Mouse (Mus musculus): Measurements from ENCODE around the gene Ift172. TPM values are rescaled to one million over a fixed set of nuclear protein-coding genes. Genes with fewer than 3 reads are reported as not detected.

The Ift172 gene
- total RNA-seq, 4 experiments from 2014 or later = 75.0 to 98.2 (median 83.8) TPM

DNA sequence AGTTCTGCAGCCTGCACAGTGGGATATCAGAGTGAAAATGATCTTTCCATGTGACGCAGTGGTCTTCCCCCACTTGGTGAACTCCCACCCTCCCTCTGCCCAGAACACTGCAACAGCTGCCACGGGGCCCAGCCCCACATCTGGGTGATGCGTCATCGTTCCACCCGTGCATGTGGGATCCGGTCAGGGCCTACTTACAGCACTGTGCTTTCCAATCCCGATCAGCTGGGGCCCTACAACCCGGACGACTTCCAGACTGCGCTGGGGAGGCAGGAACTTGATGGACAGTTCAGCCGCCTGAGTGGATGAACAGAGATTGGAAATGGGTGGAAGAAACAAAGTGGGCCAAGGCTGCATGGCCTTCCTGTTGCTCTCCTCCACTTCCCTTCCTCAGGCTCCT lies 33.3 kb downstream of the Ift172 start:
- DNase-seq (ENCODE audit: low spot score in 2 of 2) = no peak

DNA sequence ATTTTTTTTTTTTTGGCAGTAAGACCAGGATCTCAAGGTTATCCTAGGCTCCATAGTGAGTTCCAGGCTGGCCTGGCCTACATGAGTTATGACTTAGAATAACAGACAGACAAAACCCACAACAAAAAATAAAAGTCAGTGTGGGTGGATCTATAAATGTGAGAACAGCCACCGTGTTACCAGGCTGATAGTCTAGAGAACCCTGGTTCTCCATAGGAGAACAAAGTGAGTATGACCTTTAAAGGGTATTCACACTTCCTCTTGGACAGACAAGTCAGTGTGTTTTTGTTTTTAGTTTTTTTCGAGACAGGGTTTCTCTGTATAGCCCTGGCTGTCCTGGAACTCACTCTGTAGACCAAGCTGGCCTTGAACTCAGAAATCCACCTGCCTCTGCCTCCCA lies 34.9 kb downstream of the Ift172 start:
- no peak for DNase-seq (ENCODE audit: low spot score in 2 of 2)

DNA sequence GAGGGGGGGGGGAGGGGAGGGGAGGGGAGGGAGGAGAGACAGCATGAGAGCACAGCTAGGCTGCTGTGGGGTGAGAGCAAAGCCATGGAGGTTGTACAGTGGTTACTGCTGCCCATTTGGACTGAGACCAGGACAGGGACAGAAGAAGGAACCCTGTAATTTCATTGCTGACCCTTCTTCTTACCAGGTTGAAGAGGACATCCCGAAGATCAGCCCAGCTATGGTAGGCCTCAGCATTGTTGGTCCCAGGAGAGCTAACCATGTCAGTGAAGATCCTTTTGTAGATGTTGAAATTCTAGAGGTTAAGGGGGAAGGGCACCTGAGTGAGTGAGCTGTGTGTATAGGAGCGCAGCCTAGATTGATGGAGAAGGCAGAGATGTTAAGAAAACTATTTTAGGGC lies 35.5 kb downstream of the Ift172 start:
- DNase-seq (ENCODE audit: low spot score in 2 of 2) = no peak

DNA sequence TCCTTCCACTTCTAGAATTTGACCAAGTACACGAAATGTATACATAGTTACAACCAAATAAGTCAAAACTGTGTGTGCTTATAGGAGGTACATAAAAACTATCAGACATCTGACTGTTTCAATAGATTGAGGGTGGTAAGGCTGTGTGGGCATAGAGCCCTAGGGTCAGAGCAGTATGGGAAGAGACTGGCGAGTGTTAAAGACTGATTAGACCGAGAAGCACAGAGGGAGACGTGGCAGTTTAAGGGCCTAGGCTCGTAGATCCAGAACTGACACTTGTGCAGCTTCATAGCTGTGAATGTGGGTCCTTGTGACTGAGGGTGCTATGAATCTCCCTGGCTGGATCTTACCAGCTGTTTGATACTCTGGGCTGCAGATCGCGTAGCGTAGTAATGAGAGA lies 36.0 kb downstream of the Ift172 start:
- DNase-seq (ENCODE audit: low spot score in 2 of 2) = no peak

DNA sequence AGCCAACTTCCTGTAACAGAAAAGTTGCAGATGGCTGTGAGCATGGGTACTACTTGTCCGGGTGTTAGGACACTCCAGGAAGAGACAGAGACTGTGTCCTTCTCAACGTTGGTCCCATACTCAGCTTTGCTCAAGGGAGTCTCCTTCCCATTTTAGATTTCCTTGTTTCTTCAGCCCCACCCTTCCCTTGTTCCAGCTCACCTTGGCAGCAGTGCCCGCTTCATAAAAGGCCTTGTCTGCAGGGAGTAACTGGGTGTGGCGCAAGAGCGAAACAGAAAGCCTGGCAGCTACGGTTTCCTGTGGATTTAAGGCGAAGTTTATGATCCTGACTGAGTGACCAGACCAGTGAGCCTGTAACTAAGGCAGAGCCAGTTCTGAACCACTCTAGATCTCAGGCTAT lies 36.5 kb downstream of the Ift172 start:
- no peak for DNase-seq (ENCODE audit: low spot score in 2 of 2)

DNA sequence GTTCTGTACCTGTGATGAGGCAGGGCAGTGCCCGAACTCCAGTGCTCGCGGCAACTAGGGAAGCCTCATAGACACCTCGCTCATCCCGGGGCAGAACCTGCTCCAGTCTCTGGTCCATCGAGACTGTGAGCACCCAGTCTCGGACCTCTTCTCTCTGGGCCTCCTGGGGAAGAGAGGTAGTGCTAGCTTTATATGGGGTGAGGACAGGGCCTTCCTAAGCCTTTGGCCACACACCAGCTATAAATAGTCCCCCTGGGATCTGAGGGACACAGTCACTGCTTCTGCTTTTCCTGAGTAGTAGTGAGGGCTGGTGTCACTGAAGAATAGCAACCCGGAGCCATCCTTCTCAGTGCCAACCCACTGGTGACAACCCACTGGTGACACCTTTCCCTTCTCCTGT lies 37.1 kb downstream of the Ift172 start:
- DNase-seq (ENCODE audit: low spot score in 2 of 2) = no peak

DNA sequence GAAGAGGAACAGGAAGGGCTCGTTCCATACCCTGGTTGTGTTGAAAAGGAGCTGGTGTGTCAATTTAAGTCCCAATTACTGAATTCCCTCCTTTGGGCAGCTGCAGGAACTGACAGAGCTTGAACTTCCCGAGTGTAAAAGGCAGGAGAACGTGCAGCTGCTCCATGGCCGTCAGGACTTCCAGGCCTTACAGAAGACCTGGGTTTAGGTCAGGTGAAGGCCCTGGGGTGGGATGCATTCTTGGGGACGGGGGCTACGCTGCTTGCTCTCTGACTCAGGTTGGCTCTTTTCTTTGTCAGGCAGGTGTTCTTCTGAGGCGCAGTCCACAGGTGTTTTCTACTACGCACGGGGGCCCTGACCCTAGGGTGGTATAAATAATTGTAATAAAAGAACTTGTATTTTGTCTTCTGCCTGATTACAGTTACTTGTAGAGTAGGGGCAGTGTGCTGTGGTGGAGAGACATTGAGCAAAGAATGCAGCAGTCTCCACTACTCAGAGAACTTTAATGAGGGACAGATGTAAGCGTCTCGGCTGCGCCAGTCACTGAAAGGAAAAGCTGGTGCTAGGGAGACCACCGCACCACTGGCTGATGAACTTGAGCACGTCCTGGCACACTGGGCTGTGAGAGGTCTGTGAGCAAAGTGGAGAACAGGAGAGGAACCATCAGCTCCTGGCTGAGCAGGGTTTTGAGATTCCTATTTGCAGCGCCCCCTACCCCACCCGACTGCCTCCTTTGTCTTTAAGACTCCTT lies 37.9 kb downstream of the Ift172 start:
- no peak for DNase-seq (ENCODE audit: low spot score in 2 of 2)

DNA sequence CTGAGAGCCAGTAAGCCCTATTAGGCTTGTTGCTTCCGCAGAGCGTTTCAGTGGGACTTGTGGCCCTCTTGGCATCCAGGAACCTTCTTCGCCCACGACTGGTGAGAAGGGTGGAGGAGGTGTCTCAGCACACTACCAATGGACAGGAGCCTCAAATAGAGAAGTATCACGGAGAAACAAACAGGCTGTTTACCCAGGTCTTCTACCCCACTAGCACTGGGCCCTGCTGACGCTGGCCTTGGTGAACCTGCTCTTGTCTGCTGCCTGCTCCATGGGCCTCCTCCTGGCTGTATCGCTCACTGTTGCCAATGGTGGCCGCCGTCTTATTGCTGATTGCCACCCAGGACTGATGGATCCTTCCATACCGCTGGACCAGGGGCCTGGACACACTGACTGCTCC lies 38.8 kb downstream of the Ift172 start:
- DNase-seq (ENCODE audit: low spot score in 2 of 2) = no peak

DNA sequence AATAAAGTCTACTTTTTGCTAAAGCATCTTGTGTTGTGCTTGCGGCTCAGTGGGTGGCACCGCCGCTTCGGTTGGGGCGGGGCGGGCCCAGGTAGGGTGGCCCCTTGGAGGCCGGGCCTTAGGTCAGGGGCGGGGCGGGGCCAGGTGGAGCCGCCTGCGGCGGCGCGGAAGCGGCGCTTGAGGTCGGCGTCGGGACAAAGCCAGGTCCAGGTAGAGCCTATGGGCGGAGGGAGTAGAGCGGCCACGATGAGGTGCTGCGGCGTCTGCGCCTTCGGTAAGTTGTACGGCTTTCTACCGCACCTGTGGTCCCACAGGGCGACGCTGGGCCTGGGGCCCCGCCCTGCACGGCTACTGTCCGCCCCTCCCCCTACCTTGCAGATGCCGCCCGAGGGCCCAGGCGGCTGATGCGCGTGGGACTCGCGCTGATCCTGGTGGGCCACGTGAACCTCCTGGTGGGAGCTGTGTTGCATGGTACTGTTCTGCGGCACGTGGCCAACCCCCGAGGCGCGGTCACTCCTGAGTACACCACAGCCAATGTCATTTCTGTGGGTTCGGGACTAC lies 39.3 kb downstream of the Ift172 start, which contains the start of gene Krtcap3:
Gene Krtcap3 (plus strand): TSS at position 151 of the 561 bp plus-strand sequence.
- DNase-seq (ENCODE audit: low spot score in 2 of 2) = no peak

DNA sequence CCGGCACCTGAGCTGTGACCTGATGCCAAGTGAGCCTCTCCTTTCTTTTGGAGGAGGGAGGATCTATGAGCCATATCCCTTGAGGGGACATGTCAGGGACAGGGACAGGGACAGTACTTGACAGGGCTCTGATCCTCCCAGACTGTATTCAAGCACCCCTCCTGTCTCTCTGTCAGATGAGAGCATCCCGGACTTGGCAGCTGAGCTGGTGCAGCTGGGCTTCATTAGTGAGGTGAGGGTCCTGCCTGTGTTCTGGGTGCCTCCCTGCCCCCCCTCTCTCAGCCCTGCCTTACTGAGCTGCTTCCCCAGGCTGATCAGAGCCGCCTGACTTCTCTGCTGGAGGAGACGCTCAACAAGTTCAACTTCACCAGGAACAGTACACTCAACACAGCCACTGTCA lies 40.2 kb downstream of the Ift172 start:
- no peak for DNase-seq (ENCODE audit: low spot score in 2 of 2)

DNA sequence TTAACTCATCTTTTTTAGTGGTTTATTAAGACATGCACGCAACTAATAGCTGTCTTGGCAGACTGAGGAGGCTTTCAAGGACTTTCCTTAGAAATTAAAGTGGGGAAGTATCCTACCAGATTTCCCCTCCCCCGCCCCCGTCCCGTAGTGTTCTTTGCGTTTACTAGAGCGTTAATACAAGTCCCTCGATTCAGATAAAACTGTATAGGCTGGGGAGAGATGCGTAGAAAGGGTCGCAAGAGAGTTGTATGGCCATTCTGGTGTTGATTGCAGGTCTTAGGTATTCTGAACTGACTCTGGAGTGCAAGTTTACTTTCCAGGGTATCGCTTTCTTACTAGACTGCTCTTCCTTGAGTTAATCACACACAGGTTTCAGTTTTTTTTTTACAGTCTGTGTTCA lies 48.7 kb downstream of the Ift172 start:
- no peak for DNase-seq (ENCODE audit: low spot score in 2 of 2)

DNA sequence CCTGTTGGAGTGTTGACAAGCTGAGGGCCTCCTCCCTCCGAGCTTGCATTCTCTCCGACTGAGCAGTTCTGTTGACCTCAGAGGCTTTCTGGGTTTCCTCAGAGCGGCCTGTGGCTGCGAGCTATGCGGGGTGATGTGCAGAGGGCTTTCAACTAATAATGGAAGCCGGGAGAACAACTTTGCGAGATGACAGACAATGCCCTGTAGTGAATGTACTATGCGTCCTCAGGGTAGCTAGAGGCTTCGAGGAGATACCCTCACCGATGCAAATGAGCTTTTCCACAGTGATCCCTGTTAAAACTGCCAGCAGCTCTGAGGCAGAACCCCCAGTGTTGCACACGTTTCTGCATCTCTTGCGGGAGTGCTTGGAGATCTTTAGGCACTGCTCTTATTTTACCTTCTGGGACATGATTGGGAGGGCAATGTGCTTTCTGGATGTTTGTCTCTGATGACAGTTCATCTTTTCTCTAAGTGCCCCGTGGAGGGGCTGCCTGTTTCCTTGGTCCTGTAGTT lies 49.3 kb downstream of the Ift172 start:
- no peak for DNase-seq (ENCODE audit: low spot score in 2 of 2)

DNA sequence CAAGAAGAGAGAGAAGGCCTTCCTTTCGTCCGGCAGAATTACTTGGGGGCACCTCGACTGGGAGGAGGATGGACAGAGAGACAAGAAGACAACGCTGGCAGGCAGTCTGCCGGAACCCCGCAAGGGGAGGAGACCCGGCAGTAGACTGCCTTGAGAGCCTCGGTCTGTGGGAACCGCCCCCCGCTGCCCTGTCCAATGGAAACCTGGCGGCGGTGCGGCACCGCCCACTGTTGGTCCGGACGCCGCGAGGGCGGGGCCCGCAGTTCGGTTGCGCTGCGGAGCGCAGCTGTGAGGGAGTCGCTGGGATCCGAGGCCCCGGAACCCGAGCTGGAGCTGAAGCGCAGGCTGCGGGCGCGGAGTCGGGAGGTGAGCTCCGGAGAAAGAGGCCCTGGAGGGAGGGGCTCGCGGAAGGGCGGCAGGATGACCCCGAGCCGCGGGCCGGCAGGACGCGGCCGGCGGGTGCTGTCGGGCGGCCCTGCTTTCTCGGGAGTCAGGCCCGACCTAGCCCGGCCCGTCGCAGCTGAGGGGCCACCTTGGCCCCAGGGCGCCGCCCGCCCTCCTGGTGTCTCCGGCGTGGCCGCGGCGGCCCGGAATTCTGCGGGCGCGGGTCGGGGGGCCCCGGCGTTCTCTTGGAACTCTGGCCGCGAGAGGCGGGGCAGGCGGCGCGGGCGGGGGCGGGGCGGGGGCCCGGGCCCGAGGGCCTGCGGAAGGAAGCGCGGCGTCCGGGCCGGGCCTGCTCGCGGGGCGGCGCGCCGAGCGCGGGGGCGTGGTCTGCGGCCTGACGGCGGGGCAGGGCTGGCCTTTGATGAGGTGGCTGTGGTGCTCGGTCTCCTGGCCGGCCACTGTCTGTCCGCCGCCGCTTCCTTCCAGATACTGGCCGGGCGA lies 50.0 kb downstream of the Ift172 start, which contains the start of the genes Nrbp1 and Gm9970:
Gene Nrbp1 (plus strand): TSS at position 228 of the 885 bp plus-strand sequence.
Gene Gm9970 (minus strand): TSS at position 596 of the 885 bp plus-strand sequence.
- DNase-seq (ENCODE audit: low spot score in 2 of 2) = peak; percentile 86 to 96

DNA sequence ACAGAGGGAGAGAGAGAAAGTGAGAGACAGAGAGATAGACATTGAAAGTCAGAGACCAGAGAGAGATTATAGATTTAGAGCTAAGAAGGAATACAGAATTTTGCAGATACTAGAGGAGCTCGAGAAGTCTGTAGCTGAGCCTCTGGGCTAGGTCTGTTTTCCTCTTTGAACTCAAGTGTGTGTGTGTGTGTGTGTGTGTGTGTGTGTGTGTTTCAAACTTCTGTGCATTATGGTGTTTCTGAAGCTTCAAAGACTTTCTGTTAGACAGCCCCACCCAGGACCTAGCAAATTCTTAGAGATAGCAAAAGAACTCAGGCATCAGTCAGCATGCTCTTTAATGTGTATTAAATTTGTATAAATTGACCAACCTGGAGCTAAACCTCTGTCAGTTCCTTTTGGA lies 64.3 kb downstream of the Ift172 start:
- DNase-seq (ENCODE audit: low spot score in 2 of 2) = no peak

DNA sequence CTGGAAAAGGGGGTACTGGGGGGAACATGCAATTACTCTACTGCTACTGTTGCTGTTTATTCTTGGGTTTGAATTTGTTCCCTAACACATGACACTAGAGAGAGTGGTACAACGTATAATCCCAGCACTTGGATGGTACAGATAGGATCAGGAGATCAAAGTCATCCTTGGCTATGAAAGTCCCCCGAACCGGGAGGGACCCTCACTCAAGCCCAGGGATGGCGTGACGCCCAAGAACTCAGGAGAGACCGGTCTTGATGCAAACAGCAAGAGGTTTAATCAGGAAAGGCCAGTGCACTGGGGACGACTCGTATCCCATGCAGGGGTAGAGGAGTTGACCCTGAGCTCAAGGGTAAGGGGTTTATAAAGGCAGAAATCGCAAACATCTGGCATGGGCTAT lies 68.2 kb downstream of the Ift172 start:
- DNase-seq (ENCODE audit: low spot score in 2 of 2) = no peak

DNA sequence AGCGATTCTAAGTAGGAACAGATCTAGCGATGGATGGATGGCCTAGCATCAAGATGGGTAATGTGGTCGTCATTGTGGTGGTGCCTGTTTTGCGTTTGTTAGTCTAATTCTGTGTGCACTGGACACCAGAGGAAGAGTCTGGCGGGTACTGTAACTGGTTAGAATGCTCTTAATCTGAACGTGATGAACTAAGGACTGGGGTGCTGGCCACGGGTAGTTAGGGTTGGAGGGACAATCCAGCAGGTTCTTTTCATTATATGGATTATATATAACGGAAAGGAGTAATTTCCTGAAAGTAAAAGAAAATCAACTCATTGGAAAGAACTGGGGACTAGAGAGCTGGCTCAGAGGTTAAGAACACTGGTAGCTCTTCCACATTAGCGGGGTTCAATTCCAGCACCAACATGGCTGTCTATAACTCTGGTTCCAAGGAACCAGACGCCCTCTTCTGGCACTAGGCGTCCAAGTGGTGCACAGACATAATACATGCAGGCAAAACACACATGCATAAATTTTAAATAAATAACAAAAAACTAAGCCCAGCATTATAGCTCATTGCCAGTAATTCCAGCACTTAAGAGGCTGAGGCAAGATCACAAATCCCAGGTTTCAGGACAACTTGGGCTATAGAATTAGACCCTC lies 69.5 kb downstream of the Ift172 start:
- no peak for DNase-seq (ENCODE audit: low spot score in 2 of 2)

DNA sequence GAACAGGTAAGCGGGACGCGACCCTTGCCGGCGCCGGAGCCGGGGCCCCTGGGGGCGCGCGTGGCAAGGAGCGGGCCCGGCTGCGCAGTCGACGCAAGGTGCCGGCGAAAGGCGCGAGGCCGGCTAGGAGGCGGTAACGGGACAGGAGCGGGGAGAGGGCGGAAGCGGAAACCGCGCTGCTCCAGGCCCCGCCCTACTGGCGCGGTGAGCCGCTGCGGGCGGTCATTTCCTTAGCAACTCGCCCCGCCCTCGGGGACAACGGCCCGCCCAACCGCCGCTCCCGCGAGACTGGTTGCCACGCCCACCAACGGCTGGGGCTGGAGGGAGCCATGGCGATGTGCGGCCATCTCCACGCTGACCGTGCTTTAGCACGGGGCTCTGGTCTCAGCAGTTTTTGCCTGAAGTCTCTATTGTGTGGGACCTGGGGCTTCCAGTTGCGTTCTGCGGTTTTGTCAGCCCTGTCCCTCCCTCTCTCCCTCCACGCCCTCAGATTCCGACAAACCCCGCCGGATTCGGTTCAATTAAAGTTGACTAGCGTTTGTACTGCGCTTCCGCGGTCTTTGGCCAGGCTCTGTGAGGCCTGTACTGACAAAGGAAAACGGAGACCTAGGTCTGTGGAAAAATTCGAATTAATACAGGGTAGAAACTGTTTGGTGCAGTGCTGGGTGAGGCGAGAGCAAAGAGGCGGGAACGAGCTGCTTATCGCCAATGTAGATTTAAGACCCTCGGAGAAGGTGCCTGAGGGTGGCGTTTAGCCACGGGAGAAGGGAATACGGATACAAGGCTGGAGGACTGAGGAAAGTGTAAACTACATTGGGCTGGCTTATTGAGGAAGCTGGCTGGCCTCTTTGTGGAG lies 70.2 kb downstream of the Ift172 start, which contains the start of gene Ppm1g:
Gene Ppm1g (minus strand): TSS at position 240 of the 856 bp plus-strand sequence.
- peak; percentile 88 to 93 for DNase-seq (ENCODE audit: low spot score in 2 of 2)

DNA sequence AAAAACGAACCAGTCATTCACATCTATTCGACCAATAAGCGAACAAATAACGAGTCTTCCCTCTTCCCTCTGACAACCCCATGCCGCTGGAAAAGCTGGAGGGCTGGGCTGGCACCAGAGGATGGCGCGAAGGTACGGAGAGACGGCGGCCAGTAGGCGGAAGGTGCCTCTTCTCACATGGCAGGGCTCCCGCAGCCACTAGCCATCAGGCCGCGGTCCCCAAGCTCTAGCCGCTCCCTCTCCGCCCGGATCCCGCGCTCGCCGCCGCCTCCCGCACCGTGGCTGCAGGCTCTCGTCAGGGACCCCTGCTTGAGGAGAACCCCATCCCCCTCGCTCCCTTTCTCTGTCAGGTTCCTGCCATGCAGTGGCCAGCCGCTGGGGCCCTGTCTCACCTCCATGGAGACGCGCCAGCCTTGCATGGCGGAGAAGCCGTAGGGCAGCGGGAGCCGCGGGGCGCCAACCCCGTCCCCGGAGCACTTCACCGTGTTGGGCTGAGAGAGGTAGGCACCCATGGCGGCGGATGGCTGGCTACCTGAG lies 70.9 kb downstream of the Ift172 start:
- no peak for DNase-seq (ENCODE audit: low spot score in 2 of 2)

DNA sequence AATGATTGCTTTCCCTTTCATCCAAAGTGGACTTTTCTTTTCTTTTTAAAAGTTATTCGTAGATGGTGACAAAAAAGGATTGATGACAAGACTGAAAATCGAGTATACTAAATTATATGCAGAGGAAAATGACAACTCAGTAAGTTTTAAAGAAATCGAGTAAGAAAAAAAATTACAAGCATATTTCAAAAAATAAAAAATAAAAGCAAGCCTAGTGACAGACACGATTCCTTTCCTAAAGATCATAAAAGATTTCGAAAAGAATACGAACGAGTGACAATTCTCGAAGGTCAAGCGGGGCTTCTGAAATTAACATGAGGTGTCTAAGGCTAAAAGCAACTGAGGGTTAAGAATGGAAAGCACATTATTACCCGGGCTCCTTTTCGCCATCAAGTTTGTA lies 71.4 kb downstream of the Ift172 start:
- no peak for DNase-seq (ENCODE audit: low spot score in 2 of 2)

DNA sequence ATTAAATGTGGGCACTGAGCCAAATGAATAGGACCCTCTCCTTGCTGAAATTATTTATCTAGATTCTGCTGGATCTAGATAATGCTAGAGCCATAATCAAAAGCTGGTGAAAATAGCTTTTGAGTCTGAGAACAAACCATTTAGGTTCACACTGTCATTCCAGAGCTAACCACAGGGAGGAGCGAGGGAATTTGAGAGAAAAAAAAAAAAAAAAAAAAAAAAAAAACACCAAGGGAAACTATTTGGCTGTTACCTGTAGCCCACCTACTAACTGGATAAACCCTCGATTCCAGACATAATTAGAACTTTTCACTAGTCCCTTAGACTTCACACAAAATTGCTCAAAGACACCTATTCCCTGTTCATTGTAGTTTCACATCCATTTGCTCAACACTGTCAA lies 71.8 kb downstream of the Ift172 start:
- DNase-seq (ENCODE audit: low spot score in 2 of 2) = no peak

Data from left cerebral cortex, adult 8-10 months (tissue).